Mouse (Mus musculus) pancreas, adult 10 weeks (tissue): ENCODE results near the gene Comp. TPM values are rescaled to one million over a fixed set of nuclear protein-coding genes. Genes with fewer than 3 reads are reported as not detected.

ENCODE experiments used
- polyA plus RNA-seq: library from polyadenylated mRNA; stranded (reverse); fragments of 350-450 nt; fragmentation: Illumina TruSeq; extraction: RNeasy Lipid Tissue Mini Kit (QIAGEN cat#74804); gene quantifications from one replicate; pipeline ENCODE4 v1.2.3, GENCODE M21; 2015; ENCODE audit warnings: low read depth, low replicate concordance; ENCODE audit not compliant: insufficient read depth

Gene Comp
- not detected for polyA plus RNA-seq

GRCm38 (mm10) chr8:70373397-70374317 lies at the start of gene Comp:
TSS of gene Comp (plus strand) at chr8:70373558.

GRCm38 (mm10) chr8:70329124-70329834 lies 44.1 kb upstream of the Comp start, which contains the start of gene Gdf1:
TSS of gene Gdf1 (plus strand) at chr8:70329817.

GRCm38 (mm10) chr8:70353194-70353817 lies 20.1 kb upstream of the Comp start, which contains the start of gene Upf1:
TSS of gene Upf1 (minus strand) at chr8:70353278.

Other genes starting within 250 kb of the Comp start
- gene Nr2c2ap, start 242.2 kb upstream of the Comp start, polyA plus RNA-seq, result 6.3 TPM
- 5.8 TPM for gene Rfxank, start 234.4 kb upstream of the Comp start, polyA plus RNA-seq
- 10.1 TPM for gene Borcs8, start 234.1 kb upstream of the Comp start, polyA plus RNA-seq
- not detected for gene Mef2b, start 233.8 kb upstream of the Comp start, polyA plus RNA-seq
- gene Tmem161a, start 201.2 kb upstream of the Comp start, polyA plus RNA-seq, result 8.3 TPM
- 6.8 TPM for gene Slc25a42, start 161.3 kb upstream of the Comp start, polyA plus RNA-seq
- gene Sugp2, start 139.3 kb upstream of the Comp start, polyA plus RNA-seq, result 9.1 TPM
- 5.1 TPM for gene Armc6, start 139.1 kb upstream of the Comp start, polyA plus RNA-seq
- gene Homer3, start 90.7 kb upstream of the Comp start, polyA plus RNA-seq, result 3.4 TPM
- 16.1 TPM for gene Ddx49, start 71.1 kb upstream of the Comp start, polyA plus RNA-seq
- gene Cope, start 71.0 kb upstream of the Comp start, polyA plus RNA-seq, result 97.1 TPM
- gene Cers1, start 57.8 kb upstream of the Comp start, polyA plus RNA-seq, result not detected
- gene Gdf1, start 43.7 kb upstream of the Comp start, polyA plus RNA-seq, result not detected
- gene Upf1, start 20.3 kb upstream of the Comp start, polyA plus RNA-seq, result 9.1 TPM
- 6.0 TPM for gene Crtc1, start 66.0 kb downstream of the Comp start, polyA plus RNA-seq
- 4.2 TPM for gene Klhl26, start 103.4 kb downstream of the Comp start, polyA plus RNA-seq
- 3.6 TPM for gene Tmem59l, start 113.8 kb downstream of the Comp start, polyA plus RNA-seq
- gene Crlf1, start 119.6 kb downstream of the Comp start, polyA plus RNA-seq, result 23.2 TPM
- gene Rex1bd, start 133.2 kb downstream of the Comp start, polyA plus RNA-seq, result 39.6 TPM
- 731 TPM for gene Uba52, start 137.2 kb downstream of the Comp start, polyA plus RNA-seq
- gene Fkbp8, start 154.2 kb downstream of the Comp start, polyA plus RNA-seq, result 78.4 TPM
- gene Kxd1, start 154.4 kb downstream of the Comp start, polyA plus RNA-seq, result 14.3 TPM
- 6.0 TPM for gene Ell, start 165.9 kb downstream of the Comp start, polyA plus RNA-seq
- 17.5 TPM for gene Isyna1, start 220.8 kb downstream of the Comp start, polyA plus RNA-seq
- 22.8 TPM for gene Ssbp4, start 235.3 kb downstream of the Comp start, polyA plus RNA-seq
- gene Lrrc25, start 242.6 kb downstream of the Comp start, polyA plus RNA-seq, result 2.3 TPM